Mouse (Mus musculus): ENCODE data around the gene Nid1.
"Not testable (repeated sequence)": the region's sequence is repeated elsewhere in the genome, so short reads cannot be mapped to it uniquely, and the experiment has no call there.

The Nid1 gene

DNA sequence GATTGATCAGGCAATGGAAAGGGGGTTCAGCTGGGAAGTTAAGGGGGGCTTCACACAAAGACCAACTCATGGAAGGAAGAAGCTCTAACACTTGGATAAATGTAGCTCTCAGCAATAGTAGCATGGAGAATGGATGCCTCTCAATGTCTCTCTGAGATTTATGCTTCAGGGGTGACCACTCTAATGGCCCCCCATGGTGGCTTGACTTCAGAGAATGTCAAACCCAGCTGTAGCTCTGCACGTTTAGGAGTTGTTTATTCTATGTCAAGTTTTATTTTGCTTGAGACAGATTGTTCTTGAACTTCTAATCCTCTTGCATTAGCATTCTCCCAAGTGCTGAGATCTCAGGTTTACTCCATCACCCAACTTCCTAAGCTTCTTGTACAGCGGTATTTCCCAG, 60.7 kb downstream of the Nid1 start:
- no peak for DNase-seq

DNA sequence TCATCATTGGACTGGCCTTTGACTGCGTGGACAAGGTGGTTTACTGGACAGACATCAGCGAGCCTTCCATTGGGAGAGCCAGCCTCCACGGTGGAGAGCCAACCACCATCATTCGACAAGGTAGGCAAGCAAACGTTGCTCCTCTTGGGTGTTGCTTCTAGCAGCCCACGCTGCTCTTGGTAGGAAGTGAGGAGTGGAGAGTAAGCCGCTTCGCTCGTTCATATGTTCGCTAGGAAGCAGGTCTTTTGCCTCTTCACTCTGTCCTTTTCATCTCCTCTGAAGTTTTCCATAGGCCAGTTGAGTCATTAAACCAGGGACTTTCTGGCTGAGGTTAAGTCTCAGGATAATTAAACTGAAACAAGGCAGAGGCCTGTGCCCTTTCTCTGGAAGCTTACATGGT, 65.1 kb downstream of the Nid1 start:
- DNase-seq, result no peak

DNA sequence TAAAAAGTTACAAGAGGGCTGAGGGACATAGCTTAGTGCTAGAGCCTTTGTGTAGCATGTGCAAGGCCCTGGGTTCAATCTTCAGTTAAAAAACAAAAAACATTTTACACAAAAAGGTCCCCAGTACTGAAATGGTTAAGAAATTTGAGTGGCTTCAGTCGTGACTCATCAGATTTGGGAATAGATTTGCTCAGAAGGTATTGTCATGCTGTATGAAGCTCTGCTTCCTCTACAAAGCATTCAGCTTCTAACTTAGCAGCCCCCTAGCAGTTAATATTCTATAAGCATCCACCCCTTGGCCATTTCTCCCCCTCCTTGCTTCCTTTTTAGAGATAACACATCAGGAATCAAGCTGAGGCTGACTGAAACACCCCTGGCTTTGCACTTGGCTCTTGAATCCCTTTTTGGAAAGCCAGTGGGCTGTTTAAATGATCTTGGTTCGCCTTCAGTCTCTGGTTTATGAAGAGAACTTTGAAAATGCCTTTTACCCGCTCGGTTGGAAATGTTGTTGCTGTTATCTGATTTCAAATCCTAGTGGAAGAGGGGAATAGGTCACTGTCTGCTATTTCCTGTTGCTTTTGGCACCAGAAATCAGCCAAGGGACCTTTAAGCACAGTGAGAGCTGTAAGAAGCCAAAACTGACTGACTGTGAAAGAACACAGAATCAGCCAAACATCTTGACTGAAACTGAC, 66.5 kb downstream of the Nid1 start:
- DNase-seq, result no peak

DNA sequence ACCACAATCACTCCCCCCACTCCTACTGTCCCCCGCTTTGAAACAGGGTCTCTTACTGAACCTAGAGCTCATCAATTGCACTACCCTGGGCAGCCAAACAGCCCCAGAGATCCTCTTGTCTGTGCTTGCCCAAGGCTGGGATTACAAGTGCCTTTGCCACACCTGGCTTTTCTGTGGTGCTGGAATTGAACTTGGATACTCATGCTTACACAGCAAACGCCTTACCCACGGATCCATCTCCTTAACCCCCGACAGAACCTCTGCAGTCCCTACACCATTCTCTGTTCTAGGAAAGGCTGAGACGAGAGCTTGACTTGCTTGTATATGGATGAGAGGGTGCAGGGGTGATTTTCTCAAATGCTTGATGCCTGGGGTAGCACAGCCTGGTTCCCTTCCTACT, 67.7 kb downstream of the Nid1 start:
- no peak for DNase-seq

DNA sequence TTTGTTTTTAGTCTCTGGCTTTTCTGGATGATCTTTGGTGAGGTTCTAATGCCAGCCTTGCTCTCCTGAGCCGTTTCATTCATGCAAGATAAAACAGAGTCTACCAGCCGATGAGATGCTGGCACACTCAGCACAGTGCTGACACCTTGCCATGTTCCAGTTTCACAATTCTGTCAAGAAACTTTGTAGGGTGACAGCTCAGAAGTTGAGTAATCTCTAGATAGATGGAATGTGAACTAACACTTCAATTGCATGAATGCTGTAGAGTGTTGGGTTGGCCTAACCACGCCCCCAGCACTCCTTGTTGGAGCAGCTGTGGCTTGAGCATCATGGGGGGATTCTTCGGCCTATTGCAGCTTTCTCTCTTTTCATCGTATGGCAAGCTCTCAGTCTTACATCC, 69.2 kb downstream of the Nid1 start:
- DNase-seq, result no peak

DNA sequence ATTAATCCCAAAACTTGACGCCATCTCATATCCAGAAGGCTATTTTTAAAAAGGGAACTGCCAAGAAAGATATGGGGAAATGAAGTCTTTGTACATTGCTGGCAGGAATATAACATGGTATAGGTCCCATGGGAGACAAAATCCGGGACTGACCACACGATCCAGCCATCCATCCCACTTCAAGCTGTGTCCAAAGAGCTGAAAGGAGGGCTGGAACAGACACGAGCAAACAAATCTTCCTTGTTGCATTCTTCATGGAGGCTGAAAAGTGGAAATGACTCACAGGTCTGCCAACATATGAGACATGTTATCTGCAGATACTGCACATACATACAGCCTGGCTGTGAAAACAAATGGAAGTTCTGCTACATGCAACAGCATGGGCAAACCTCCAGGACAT, 77.5 kb downstream of the Nid1 start:
- no peak for DNase-seq

DNA sequence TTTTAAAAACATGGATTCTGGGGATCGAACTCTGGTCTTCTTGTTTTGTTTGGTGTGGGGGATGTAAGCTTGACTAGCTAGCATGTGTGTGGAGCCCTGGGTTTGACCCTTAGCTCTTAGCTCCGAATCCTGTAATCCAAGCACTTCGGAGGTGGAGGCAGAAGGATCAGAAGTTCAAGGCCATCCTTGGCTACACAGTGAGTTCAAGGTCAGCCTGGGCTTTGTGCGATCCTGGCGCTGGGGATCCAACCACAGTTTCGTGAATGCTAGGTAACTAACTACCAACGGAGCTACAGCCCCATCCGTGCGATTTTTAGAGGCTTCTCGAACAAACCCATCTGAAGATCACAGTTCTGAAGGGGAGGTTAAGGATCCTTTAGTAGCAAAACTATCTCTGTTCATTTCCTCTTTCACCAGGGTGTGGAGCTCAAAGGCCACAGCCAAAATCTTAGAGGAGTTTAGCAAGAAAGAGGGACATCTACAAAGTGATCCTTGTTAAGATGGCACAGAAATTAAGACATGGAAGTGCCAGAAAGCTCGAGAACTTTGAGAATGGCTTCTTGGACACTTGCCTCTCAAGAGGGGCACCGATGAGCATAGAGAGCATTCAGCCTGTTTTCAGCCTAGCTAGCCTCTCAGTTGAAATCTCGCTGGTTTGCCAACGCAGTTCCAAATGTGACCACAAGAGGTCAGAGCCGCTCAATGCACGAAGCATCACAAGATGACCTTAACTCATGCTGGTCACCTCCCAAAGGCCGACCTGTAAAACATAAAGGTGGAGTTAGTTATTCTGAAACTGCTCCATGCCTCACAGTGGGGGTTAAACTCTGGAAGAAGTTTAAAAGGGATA, 79.2 kb downstream of the Nid1 start:
- DNase-seq, result peak; percentile 96

DNA sequence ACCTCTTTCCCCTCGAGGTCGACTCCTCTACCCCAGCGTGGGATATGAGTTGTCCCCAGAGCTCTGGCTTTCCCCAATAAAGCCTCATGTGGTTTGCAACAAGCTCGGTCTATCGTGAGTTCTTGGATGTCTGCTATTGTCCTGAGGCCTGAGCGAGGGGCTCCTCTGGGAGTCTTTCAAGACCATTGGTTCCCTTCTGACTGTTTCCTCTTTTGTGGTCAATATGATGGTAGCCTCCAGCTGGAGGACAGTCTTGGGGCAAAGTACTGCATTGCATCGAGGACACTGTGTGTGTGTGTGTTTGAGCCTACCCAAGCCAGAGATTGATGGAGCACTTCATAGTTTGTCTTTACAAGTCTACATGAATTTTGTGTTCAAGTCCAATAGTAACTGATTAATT, 80.8 kb downstream of the Nid1 start:
- no peak for DNase-seq

DNA sequence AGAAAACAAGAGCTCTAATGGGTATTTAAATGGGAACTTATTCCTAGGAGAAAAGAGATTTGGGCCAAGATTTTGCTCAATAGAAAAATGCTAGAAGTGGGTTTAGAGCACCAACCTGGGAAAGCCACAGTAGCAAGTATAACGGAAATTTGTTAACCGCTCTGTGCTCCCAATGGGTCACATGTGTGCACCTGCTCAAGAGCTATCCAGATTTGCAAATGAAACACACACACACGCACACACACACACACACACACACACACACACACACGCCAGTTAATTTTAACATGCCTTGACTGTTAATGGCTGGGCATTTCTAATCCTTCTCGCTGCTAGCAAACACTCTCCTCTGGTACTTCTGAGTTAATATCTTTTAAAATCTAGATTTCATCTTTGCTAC, 83.1 kb downstream of the Nid1 start:
- no peak for DNase-seq

DNA sequence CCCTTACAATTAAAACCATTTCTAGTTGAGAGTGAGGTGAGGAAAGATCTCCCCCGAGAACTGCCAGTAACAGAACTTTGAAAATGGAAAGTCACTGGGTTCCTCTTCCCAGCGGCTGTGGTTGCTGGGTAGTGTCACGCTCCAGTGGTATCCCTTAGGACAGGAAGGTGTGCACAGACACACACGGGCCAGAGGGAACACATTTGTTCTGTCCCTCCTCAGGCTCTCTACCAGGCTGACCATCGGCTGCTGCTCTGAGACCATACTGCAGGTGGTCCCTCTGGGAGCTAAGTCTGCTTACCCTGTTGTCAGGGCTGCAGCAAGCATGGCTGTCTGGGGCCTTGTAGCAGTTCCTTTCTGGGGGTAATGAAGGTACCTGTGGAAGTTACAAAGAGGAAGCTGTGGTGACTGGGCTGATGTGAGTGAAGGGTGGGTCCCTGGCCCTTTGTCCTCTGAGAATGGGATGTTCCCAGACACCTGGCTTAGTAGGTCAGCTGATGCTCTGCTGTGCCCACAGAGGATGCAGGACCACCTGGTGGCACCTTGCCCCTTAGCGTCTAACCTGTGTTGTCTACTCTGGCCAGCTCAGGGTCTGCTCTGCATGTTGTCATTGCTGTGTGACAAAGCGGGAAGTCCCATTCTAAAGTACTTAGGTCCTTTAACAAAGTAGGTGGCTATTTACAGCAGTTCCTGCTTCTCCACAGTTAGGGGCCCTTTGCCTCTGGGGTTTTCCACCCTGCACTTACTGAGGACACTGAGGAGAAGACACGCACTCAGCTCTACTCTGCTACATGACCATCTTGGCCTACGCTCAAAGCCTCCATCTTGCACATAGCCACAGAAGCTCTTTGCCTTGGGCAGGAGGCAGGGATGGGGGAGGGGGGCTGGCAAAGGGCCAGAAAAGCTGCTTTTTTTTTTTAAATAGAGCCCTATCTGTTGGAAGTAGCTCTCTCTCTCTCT, 86.6 kb downstream of the Nid1 start:
- peak in 1 of 2 experiments; percentile 36 for DNase-seq

DNA sequence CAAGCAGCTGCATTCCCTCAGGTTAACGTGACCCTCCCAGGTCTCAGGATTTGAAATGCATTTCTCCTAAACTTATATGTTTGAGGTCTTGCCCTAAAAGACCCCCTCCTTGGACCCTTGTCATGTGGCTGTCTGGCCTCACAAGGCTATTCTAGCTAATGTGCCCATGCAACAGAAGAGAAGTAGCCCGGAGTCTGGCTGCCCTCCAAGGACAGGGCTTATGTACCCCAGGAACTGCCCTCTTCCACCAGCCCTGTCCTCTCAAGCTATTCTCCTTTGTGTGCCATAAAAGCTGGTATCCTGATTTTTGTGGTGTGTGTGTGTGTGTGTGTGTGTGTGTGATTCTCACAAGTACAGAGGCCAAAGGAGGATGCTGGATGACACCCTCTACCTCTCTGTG, 87.9 kb downstream of the Nid1 start:
- no peak for DNase-seq

DNA sequence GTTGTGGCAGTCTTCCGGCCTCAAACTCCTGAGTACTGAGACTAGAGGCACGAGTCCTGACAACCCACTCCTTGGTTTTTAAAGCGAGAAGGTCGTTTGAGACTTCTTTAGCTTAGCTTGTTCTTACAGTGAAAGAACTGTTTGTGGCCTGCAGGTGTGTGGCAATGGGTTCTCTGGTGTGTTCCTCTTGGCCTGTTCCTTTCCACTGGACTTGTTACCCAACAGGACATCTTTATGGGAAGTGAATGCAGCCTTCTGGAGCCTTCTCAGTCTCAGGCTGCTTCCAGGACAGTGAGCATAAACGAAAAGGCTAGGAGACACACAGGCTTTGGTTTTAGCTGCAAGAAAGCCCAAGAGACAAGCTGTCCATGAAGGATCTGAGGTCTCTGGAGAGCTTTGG, 88.5 kb downstream of the Nid1 start:
- DNase-seq, result no peak

DNA sequence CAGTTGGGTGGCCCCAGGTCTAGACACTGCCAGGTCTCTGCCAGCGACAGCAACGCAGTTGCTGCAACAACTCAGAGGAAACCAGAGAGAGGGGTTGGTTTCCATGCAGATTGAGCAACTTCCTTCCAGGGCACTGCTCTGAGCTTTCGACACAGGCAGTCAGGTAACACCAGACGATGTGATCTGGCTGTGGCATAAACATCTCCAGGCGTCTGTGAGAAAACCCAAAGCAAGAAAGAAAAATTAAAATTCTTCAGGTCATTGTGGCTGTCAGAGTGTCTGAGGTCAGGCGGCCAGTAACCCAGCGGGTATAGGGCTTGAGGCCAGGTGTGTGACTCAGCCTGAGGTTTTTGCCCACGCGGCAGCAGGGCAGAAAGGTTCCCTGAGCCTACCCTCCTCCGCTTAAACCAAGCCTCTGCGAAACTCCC, 91.8 kb downstream of the Nid1 start:
- DNase-seq, result peak; percentile 86 to 90

DNA sequence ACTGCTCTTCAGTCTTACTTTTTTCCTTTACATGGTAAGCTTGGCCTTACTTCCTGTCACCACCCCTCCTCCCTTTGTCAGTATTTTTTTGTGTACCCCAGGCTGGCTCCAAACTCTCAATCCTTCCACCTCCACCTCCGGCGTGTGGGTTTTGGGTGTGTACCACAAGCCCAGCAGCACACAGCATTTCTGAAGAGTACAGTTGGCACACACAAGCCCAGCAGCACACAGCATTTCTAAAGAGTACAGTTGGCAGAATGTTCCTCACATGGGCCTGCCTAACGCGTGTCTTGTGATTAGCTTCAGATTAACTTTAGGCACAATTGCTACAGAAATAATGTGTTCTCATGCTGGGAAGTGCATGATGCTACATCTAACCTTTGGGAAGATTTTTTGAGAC, 93.6 kb downstream of the Nid1 start:
- no peak for DNase-seq

DNA sequence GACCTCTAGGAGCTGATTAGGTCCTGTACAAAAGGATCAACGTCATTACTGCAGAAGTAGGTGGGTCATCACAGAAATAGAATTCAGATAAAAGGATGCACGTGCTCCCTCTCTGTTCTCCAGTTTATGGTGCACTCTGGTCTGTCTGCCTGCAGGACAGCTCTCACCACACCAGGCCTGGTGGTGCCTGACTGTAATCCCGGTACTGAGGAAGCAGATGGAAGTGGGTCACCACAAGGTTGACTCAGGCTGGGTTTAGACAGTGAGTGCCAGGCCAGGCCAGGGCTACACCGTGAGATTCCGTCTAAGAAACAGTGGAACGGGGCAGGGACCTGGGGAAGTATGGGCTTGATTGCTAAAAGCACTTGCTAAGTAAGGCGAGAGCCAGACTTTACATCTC, 94.6 kb downstream of the Nid1 start:
- DNase-seq, result no peak

DNA sequence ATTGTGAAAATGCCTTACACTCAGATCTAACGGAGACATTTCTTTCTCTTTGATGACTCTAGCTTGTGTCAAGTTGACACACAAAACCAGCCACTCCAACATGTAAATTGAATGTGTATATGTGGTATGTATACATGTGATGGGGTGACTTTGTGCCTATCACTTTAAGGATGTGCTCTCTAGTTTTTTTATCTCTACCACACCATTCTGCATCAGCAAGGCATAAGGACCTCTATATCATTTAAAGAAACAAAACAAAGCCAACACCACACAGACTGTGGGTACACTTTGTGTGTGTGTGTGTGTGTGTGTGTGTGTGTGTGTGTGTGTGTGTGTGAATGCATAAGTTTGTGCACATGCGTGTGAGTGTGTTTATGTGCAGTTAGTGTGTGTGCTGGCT, 99.2 kb downstream of the Nid1 start:
- DNase-seq, result no peak

DNA sequence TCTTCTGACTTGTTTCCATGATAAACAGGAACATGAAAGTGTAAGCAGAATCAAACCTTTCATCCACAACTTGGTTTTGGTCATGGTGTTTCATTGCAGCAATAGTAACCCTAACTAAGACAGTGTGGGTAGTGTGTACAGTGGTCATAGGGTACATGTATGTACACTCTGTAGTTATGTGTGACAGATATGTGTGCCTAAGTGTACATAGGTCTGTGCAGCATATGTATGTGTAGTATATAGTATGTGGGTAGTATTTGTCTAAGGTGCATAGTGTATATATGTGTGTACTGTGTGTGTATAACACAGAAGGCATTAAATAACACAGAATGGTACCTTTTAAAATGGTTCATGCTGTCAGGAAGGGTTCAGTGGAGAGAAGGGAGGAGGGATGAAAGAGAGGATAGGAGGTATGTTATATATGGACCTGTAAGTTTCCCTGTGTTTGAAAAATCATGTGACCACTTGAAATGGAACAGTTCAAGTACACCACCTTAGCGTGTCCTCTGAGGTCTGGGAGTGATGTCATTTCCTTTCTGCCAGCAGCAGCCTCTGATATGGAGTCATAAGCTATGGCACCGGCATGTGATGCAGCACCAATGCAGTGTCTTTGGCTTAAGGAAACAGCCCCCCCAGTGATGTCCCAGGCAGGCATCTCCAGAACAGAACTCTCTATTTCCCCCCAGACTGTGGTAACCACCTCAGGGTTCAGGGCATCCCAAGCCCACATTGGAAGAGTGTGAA, 100.1 kb downstream of the Nid1 start:
- DNase-seq, result no peak

DNA sequence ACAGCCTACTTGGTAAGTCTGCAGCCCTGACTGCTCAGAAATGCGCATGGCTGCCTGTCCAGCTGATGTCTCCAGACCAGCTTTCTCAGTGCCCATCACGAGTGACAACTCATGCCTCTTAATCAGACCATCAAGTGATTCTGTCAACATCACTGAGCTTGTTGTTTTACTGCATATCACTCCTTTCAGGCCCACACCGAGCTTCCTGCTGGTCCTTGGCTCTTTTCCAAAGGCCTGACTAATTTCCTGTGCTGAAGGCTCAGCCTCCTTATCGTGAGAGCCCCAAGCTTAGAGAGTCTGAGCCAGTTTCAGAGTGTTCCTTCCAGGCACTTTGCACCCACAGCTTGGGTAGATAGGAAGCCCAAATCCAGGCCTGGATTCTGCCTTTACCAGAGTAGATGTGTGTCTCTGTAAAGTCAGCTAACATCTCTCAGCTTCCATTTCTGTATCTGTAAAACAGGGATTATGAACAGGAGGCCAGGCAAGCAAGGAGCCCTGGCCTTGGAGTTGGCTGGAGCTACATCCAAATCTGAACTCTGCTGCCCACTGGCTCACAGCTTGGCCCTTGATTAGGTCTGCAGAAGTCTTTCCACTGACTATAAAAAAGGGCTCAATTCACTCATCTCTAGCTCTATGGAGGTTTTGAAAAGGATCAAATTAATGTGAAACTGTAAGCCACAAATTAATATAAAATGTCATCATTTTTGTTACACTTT, 101.4 kb downstream of the Nid1 start:
- peak; percentile 47 to 65 for DNase-seq

DNA sequence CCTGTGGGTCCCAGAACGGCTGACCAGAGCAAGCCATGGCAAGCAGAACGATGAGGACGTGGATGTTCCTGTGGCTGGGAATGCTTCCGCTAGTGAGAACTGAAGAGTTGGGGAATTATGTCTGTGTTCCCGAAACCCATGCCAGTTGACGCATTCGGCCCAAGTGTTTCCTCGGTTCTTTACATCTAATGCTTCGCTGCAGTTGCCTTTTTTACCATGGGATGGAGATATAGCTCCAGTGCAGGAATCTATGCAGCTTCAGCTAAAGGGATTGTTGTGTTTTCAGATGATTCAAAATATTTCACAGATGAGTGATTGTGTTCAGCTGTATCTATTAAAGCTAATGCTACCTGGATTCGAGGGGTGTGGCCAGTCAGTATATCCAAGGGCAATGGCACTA, 105.7 kb downstream of the Nid1 start:
- DNase-seq, result not testable (repeated sequence)

DNA sequence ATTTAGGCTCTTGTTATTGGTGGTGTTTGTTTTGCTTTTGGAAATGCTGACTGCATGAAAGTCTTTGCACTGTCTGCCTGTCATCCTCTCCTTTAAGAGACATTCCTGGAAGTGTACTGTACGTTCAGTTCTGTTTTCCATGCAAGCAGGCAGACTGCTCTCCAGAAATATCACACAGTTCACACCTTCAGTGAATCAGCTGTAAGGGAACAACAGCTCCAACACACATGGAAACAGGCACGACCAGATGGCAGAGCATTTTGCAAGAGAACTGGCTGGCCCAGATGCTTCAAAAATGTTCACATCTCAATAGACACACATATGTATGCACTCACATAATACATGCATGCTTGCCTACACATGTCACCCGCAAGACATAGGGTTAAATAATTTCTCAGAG, 109.4 kb downstream of the Nid1 start:
- no peak for DNase-seq

DNA sequence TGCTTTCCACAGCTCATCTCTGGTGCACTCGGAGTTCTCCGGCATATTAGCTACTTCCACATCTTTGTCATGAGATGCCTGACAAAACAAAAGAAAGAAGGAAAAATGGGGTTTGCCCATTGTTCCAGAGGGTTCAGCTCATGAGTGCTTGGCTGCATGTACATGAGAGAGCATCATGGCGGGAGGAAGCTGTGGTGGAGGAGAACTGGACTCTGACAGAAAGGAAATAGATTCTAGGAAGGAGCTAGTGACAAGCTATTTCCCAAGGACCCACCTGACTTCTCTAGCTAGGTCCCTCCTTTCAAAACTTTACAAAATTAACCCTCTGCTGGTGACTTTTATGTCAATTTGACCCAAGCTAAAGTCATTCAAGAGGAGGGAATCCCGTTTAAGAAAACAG, 110.5 kb downstream of the Nid1 start:
- no peak for DNase-seq

All from cerebellum, postnatal 25 days (tissue).